Mouse (Mus musculus) heart, adult 18-20 months (tissue): Measurements from ENCODE around the gene Cachd1. TPM values are rescaled to one million over a fixed set of nuclear protein-coding genes. Genes with fewer than 3 reads are reported as not detected.

Source experiments
- DNase-seq, 2 experiments: peaks; one replicate each; pipeline ENCODE4 v3.0.0; 2021 to 2022; ENCODE audit warnings: mixed read lengths in 1 of 2
- total RNA-seq, 2 experiments: library from RNA; stranded (reverse); gene quantifications; 2 replicates each; pipeline ENCODE4 v1.2.3; 2021

Gene Cachd1
- total RNA-seq, 2 experiments from 2014 or later, result 2.9 to 4.3 TPM

- DNase-seq, result no peak
Observed at GRCm38 (mm10) chr4:100793147-100793546, 16.7 kb downstream of the Cachd1 start.

GRCm38 (mm10) chr4:100795523-100795922 is 19.0 kb downstream of the Cachd1 start:
- no peak for DNase-seq

- DNase-seq, result peak; percentile 42 to 49
Observed at GRCm38 (mm10) chr4:100800730-100801442, 24.4 kb downstream of the Cachd1 start.

- DNase-seq, result no peak
Observed at GRCm38 (mm10) chr4:100801443-100801786, 24.9 kb downstream of the Cachd1 start.

GRCm38 (mm10) chr4:100811057-100811695 is 34.7 kb downstream of the Cachd1 start:
- DNase-seq, result no peak

GRCm38 (mm10) chr4:100811802-100812510 is 35.5 kb downstream of the Cachd1 start:
- no peak for DNase-seq

- DNase-seq, result no peak
Observed at GRCm38 (mm10) chr4:100813767-100814461, 37.4 kb downstream of the Cachd1 start.

GRCm38 (mm10) chr4:100819238-100819637 is 42.8 kb downstream of the Cachd1 start:
- no peak for DNase-seq

- DNase-seq, result no peak
Observed at GRCm38 (mm10) chr4:100822526-100822925, 46.1 kb downstream of the Cachd1 start.

GRCm38 (mm10) chr4:100827374-100827773 is 50.9 kb downstream of the Cachd1 start:
- no peak for DNase-seq

GRCm38 (mm10) chr4:100828737-100829136 is 52.3 kb downstream of the Cachd1 start:
- DNase-seq, result no peak

- DNase-seq, result no peak
Observed at GRCm38 (mm10) chr4:100837205-100837604, 60.7 kb downstream of the Cachd1 start.

- no peak for DNase-seq
Observed at GRCm38 (mm10) chr4:100842629-100843028, 66.2 kb downstream of the Cachd1 start.

GRCm38 (mm10) chr4:100843119-100843518 is 66.6 kb downstream of the Cachd1 start:
- no peak for DNase-seq

- no peak for DNase-seq
Observed at GRCm38 (mm10) chr4:100850846-100851495, 74.5 kb downstream of the Cachd1 start.

- no peak for DNase-seq
Observed at GRCm38 (mm10) chr4:100852448-100852847, 76.0 kb downstream of the Cachd1 start.

GRCm38 (mm10) chr4:100853426-100853825 is 77.0 kb downstream of the Cachd1 start:
- DNase-seq, result no peak

GRCm38 (mm10) chr4:100855373-100855772 is 78.9 kb downstream of the Cachd1 start:
- DNase-seq, result no peak

- DNase-seq, result no peak
Observed at GRCm38 (mm10) chr4:100857411-100857869, 81.0 kb downstream of the Cachd1 start.

- no peak for DNase-seq
Observed at GRCm38 (mm10) chr4:100863861-100864428, 87.5 kb downstream of the Cachd1 start.

GRCm38 (mm10) chr4:100865423-100865822 is 88.9 kb downstream of the Cachd1 start:
- DNase-seq, result peak in 1 of 2 experiments; percentile 38
